ENCODE assay signal across 16 mouse cellular contexts in genomic region chr15:101069641-101070190, GRCm38 (mm10). TPM values are rescaled to one million over a fixed set of nuclear protein-coding genes. Genes with fewer than 3 reads are reported as not detected.
A peak's percentile ranks its signal among the peaks of the same experiment; 100 is the strongest.
DNase-seq lines count a peak whose midpoint lies in the region; ATAC-seq and TF ChIP-seq lines count a peak whose summit lies in the region.
"Had no signal": no experiment of that assay in that cellular context is flagged by ENCODE, and none has a peak within 500 bp of the region (broad histone marks: within the 10 kb centered on the region; RNA-seq: fewer than 3 reads in every experiment).

No protein-coding gene starts in this region.

- H3K27me3 ChIP-seq in hindbrain, embryonic 10.5 days (ENCODE audit: insufficient read depth, poor library complexity, severe bottlenecking): no peaks in the 10 kb centered on the region
- no peaks in the 10 kb centered on the region for H3K27me3 ChIP-seq in hindbrain, postnatal 0 days (ENCODE audit: insufficient read depth, low read length)
- H3K27me3 ChIP-seq in neural tube, embryonic 12.5 days (replicated peaks): no peaks in the 10 kb centered on the region; the same call in 1 of the 2 replicates

- no peak overlapping the region for H3K9ac ChIP-seq in hindbrain, postnatal 0 days (replicated peaks; ENCODE audit: low read length)
- H3K9ac ChIP-seq in neural tube, embryonic 12.5 days: no peak overlapping the region
- H3K9ac ChIP-seq: liver, embryonic 15.5 days had no signal

- DNase-seq in hindbrain, embryonic 10.5 days (ENCODE audit: low spot score): no peak
- DNase-seq in hindbrain, postnatal 0 days (ENCODE audit: low spot score): no peak
- no peak for DNase-seq in neural tube, embryonic 10.5 days (ENCODE audit: extremely low spot score, low spot score)
- peak; percentile 86 for DNase-seq in kidney, postnatal 14 days
- peak; percentile 74 for DNase-seq in yolk sac, embryonic 10.5 days (ENCODE audit: low spot score)
- DNase-seq in spleen, postnatal 36 days (ENCODE audit: low spot score in 2 of 2): no peak
- no peak for DNase-seq in layer of hippocampus, postnatal 10 days (ENCODE audit: low spot score in 2 of 2)
- DNase-seq: adrenal gland, postnatal 14 days; cerebellum, adult 11-12 months; gastrocnemius, postnatal 10 days; retina, postnatal 1 day had no signal

- H3K4me1 ChIP-seq in hindbrain, embryonic 10.5 days (replicated peaks): peaks cover 100% of the 10 kb centered on the region
- peaks cover 15% of the 10 kb centered on the region; the same call in 1 of the 2 replicates for H3K4me1 ChIP-seq in hindbrain, postnatal 0 days (ENCODE audit: insufficient read depth, low read length)
- H3K4me1 ChIP-seq in neural tube, embryonic 12.5 days: peaks cover 87% of the 10 kb centered on the region

- H3K9me3 ChIP-seq in hindbrain, embryonic 10.5 days: no peaks in the 10 kb centered on the region
- H3K9me3 ChIP-seq in hindbrain, postnatal 0 days (ENCODE audit: low read length): no peaks in the 10 kb centered on the region
- no peaks in the 10 kb centered on the region for H3K9me3 ChIP-seq in neural tube, embryonic 12.5 days
- H3K9me3 ChIP-seq: liver, embryonic 15.5 days had no signal

- no peak for TF ChIP-seq CTCF in hindbrain, postnatal 0 days (IDR thresholded peaks at IDR 0.05; ENCODE audit: low read depth)

- peak overlapping the region; percentile 89 for H3K27ac ChIP-seq in hindbrain, embryonic 10.5 days
- H3K27ac ChIP-seq in hindbrain, postnatal 0 days: no peak overlapping the region
- H3K27ac ChIP-seq in neural tube, embryonic 12.5 days: no peak overlapping the region
- H3K27ac ChIP-seq: liver, embryonic 15.5 days had no signal

- no peak for ATAC-seq in hindbrain, postnatal 0 days
- no peak for ATAC-seq in neural tube, embryonic 12.5 days (ENCODE audit: low FRiP score, low read depth)

- no peak overlapping the region for H3K4me2 ChIP-seq in hindbrain, postnatal 0 days (ENCODE audit: low read depth, low read length)
- H3K4me2 ChIP-seq in neural tube, embryonic 12.5 days (replicated peaks): peak overlapping the region; percentile 18; the same call in 1 of the 2 replicates
- H3K4me2 ChIP-seq: liver, embryonic 15.5 days had no signal

- peaks cover 30% of the 10 kb centered on the region for H3K36me3 ChIP-seq in hindbrain, embryonic 10.5 days
- H3K36me3 ChIP-seq in hindbrain, postnatal 0 days (ENCODE audit: insufficient read depth, low read length): no peaks in the 10 kb centered on the region
- H3K36me3 ChIP-seq in neural tube, embryonic 12.5 days: no peaks in the 10 kb centered on the region
- H3K36me3 ChIP-seq: liver, embryonic 15.5 days had no signal

- WGBS in hindbrain, embryonic 10.5 days: 49% methylated on average over 9 of the region's 9 CpGs
- WGBS in hindbrain, postnatal 0 days: 53% methylated on average over 9 of the region's 9 CpGs
- 40% methylated on average over 9 of the region's 9 CpGs for WGBS in neural tube, embryonic 12.5 days

- H3K4me3 ChIP-seq in hindbrain, embryonic 10.5 days: peak overlapping the region; percentile 22
- H3K4me3 ChIP-seq in hindbrain, postnatal 0 days (ENCODE audit: low read length): no peak overlapping the region
- no peak overlapping the region for H3K4me3 ChIP-seq in neural tube, embryonic 12.5 days
- H3K4me3 ChIP-seq: liver, embryonic 15.5 days had no signal

RNA-seq across cellular contexts. Expression of gene Fignl2, which starts 8.7 kb away (rescaled TPM):
- polyA plus RNA-seq in hindbrain, embryonic 10.5 days (2016; fragmentation: Nextera tagmentation; extraction: Ambion mirVana): 1.4 TPM in 2 replicates
- 2.3 and 4.0 TPM in 2 replicates for total RNA-seq in hindbrain, postnatal 0 days (2014; rRNA removed)
- polyA plus RNA-seq in hindbrain, postnatal 0 days (2015; fragmentation: Nextera tagmentation; extraction: Ambion mirVana): 0.10 and 0.11 TPM in 2 replicates
- polyA plus RNA-seq in neural tube, embryonic 12.5 days (2016; fragmentation: Nextera tagmentation; extraction: Ambion mirVana): 0.55 and 0.84 TPM in 2 replicates
- total RNA-seq in layer of hippocampus, postnatal 10 days (2021): 1 to 10 TPM; 1.1 to 1.2 TPM

RNA-seq across cellular contexts. Expression of gene Gm47841, which starts 22.5 kb away (rescaled TPM):
- not detected in 2 replicates for polyA plus RNA-seq in hindbrain, embryonic 10.5 days (2016; fragmentation: Nextera tagmentation; extraction: Ambion mirVana)
- not detected in 2 replicates for total RNA-seq in hindbrain, postnatal 0 days (2014; rRNA removed)
- not detected in 2 replicates for polyA plus RNA-seq in hindbrain, postnatal 0 days (2015; fragmentation: Nextera tagmentation; extraction: Ambion mirVana)
- not detected in 2 replicates for polyA plus RNA-seq in neural tube, embryonic 12.5 days (2016; fragmentation: Nextera tagmentation; extraction: Ambion mirVana)
- total RNA-seq in layer of hippocampus, postnatal 10 days (2021): not detected
- total RNA-seq: adrenal gland, postnatal 14 days; gastrocnemius, postnatal 10 days; layer of hippocampus, adult 8-10 months had no signal
- polyA plus RNA-seq: C2C12; heart, embryonic 16.5 days; liver, embryonic 15.5 days had no signal

RNA-seq across cellular contexts. Expression of gene Ankrd33, which starts 45.8 kb away (rescaled TPM):
- not detected in 2 replicates for polyA plus RNA-seq in hindbrain, embryonic 10.5 days (2016; fragmentation: Nextera tagmentation; extraction: Ambion mirVana)
- total RNA-seq in hindbrain, postnatal 0 days (2014; rRNA removed): not detected in 2 replicates
- polyA plus RNA-seq in hindbrain, postnatal 0 days (2015; fragmentation: Nextera tagmentation; extraction: Ambion mirVana): not detected in 2 replicates
- polyA plus RNA-seq in neural tube, embryonic 12.5 days (2016; fragmentation: Nextera tagmentation; extraction: Ambion mirVana): not detected in 2 replicates
- total RNA-seq in layer of hippocampus, postnatal 10 days (2021): not detected
- total RNA-seq: adrenal gland, postnatal 14 days; gastrocnemius, postnatal 10 days had no signal
- polyA plus RNA-seq: C2C12; heart, embryonic 16.5 days; liver, embryonic 15.5 days had no signal

RNA-seq across cellular contexts. Expression of gene Acvrl1, which starts 58.6 kb away (rescaled TPM):
- 8.7 and 10.8 TPM in 2 replicates for polyA plus RNA-seq in hindbrain, embryonic 10.5 days (2016; fragmentation: Nextera tagmentation; extraction: Ambion mirVana)
- total RNA-seq in hindbrain, postnatal 0 days (2014; rRNA removed): 16.8 and 21.6 TPM in 2 replicates
- polyA plus RNA-seq in hindbrain, postnatal 0 days (2015; fragmentation: Nextera tagmentation; extraction: Ambion mirVana): 7.0 and 7.3 TPM in 2 replicates
- polyA plus RNA-seq in neural tube, embryonic 12.5 days (2016; fragmentation: Nextera tagmentation; extraction: Ambion mirVana): 8.3 and 10.2 TPM in 2 replicates
- total RNA-seq in layer of hippocampus, postnatal 10 days (2021): 1 to 10 TPM; 9.0 to 9.8 TPM

Comparison
In these comparisons a context has a peak if more than half of its experiments do, and no peak if none do; other contexts are left out.
1. DNase-seq: peak in kidney, postnatal 14 days (single experiment) and yolk sac, embryonic 10.5 days (single experiment); none in hindbrain, embryonic 10.5 days (single experiment), hindbrain, postnatal 0 days (single experiment), neural tube, embryonic 10.5 days (single experiment), spleen, postnatal 36 days (0 of 2) and layer of hippocampus, postnatal 10 days (0 of 2).